Mouse (Mus musculus) left cerebral cortex, adult 2 months (tissue): ENCODE data around the gene Zfp574. TPM values are rescaled to one million over a fixed set of nuclear protein-coding genes. Genes with fewer than 3 reads are reported as not detected.
A peak's percentile ranks its signal among the peaks of the same experiment; 100 is the strongest.

Experiments used
- DNase-seq, 2 experiments: peaks; one replicate each; pipeline ENCODE4 v3.0.0; 2021 to 2022; ENCODE audit warnings: low spot score in 2 of 2, mixed read lengths in 1 of 2; ENCODE audit errors: extremely low spot score in 1 of 2
- H3K27ac ChIP-seq: fragments of 200-600 bp; 2 replicates; pipeline ENCODE4 v1.8.1; 2022
- H3K4me3 ChIP-seq: fragments of 200-600 bp; 2 replicates; pipeline ENCODE4 v1.8.1; 2022
- CTCF ChIP-seq: fragments of 200-600 bp; IDR thresholded peaks from 2 replicates; pipeline ENCODE4 v1.8.1; 2022; ENCODE audit warnings: antibody characterized with exemption, mild to moderate bottlenecking, moderate library complexity
- intact Hi-C: fragments of 180-260 bp; cut with DNase I; formaldehyde crosslinking; loops from one replicate; pipeline ENCODE4 v1.15.1; 2025
- total RNA-seq, 2 experiments: library from RNA; stranded (reverse); gene quantifications; 2 replicates each; pipeline ENCODE4 v1.2.3; 2021

Gene Zfp574
- total RNA-seq, 2 experiments from 2014 or later: 37.1 to 37.7 TPM

DNA sequence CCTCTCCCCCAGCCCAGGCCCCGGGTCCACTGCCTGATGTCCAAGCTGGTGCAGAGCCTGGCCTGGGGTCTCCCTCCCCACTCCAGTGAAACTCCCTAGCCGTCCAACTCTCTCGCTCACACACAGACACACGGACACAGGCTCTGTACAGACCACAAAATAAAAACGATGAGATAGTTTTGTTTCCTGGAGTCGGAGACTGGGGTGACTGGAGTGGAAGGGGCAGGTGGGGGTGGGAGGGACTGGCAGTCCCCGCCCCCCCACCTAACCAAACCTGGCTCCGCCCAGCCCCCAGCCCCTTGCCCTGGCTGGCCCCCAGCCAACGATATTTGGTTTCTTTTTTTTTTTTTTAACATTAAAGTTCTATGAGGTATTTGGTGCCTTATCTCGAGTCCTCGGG, 16.6 kb downstream of the Zfp574 start:
- no peak overlapping the region for H3K27ac ChIP-seq
- H3K4me3 ChIP-seq: no peak overlapping the region
- intact Hi-C loops: no loop called here
- TF ChIP-seq CTCF: no peak
- DNase-seq: no peak

DNA sequence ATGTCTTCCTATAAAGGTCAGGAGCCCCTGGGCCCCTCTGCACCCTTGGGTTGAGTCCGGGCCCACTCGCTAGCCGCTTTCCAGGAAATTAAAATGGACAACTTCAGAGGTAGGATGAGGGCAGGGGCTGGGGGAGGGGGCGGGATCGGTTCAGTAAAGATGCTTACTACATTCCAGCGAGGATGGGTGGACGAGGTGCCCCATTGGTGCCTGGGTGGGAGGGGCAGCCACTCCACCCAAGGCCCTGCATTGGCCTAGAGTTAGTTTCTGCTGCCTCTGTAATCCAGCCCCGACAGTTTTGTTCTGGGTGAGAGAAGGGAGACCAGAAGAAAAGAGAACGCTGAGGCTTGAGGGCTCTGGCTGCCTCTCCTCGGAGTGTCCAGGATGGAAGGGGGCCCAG, 17.5 kb downstream of the Zfp574 start:
- intact Hi-C loops: loop anchor here (5.0 kb wide), 1 partner anchor 198 kb away; no protein-coding TSS in a partner anchor
- no peak for DNase-seq
- Histone ChIP-seq H3K27ac (no peak overlapping the region), H3K4me3 (no peak overlapping the region)
- no peak for TF ChIP-seq CTCF

DNA sequence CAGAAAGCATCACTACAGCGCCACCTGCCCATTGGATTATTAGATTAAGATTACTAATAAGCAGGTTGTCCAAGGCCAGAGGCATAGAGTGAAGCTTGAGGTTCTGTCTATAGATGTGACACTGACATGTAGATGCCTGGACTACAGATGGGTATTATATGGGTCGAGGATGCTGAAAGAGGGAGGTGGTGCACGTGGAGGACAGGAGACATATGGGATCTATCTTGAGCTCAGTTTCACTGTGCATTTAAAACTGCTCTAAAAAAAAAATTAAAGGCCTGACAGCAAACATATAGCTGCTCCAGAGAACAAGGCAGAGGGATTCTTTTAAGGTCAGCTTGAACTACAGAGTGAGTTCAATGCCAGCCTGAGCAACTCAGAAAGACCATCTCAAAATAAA, 25.8 kb downstream of the Zfp574 start:
- no peak for TF ChIP-seq CTCF
- Histone ChIP-seq H3K27ac (peak overlapping the region; percentile 36; the same call in 1 of the 2 replicates), H3K4me3 (no peak overlapping the region)
- no peak for DNase-seq
- intact Hi-C loops: no loop called here

DNA sequence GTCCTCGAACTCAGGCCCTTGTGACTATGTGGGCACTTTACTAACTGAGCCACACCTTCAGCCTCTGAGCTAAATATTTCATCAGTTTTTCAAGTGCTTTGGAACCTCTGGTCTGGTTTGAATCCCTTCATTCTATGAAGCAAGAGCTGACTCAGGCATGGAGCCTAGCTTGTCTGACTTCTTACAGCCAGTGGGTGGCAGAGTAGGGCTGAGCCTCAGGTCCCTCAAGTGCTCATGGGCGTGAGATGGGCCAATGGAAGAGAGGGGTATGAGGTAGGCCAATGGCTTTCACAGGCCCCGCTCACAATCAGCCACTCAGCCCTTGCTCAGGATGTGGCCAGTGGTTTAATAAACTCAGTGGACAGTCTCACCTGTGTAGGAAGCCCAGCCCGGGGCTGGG, 27.2 kb downstream of the Zfp574 start:
- peak overlapping the region; percentile 3 for H3K27ac ChIP-seq
- intact Hi-C loops: no loop called here
- peak; percentile 24 for TF ChIP-seq CTCF
- DNase-seq: no peak
- no peak overlapping the region for H3K4me3 ChIP-seq

DNA sequence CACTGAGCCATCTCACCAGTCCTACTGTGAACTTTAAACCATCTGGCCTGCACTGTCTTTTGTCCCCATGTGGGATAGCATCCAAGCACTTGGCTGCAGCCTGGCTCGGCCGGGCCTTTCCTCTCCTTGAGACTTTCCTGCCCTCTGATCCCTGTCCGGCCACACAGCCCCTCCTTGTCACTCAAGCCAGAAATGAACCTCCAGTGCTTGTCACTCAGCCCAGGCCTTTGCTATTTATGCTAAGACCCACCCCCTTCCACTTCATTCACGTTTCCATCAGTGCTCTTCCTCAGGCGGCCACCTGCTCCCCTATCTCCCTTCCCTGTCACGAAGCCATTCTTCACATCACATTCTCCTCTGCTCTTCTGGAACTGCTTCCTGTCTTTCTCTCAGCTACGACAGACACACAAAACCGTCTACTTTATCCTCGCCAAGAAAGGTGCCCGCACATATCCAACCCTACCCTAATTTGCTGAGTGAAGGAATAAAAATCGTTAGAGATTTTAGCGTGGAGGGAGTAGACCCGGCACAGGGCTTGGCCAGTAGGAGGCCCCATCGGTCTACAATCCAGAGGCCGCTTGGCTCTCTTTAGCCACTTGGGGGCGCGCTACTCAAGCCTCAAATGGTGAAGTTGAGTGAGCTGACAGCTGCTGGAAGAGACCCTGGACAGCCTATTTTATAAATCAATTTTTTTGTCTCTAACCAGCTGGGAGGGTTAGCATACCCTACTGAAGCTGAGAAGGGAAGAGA, 33.2 kb downstream of the Zfp574 start:
- no peak overlapping the region for H3K27ac ChIP-seq
- intact Hi-C loops: loop anchor here (2.0 kb wide), 1 partner anchor 27 kb away; no protein-coding TSS in a partner anchor

DNA sequence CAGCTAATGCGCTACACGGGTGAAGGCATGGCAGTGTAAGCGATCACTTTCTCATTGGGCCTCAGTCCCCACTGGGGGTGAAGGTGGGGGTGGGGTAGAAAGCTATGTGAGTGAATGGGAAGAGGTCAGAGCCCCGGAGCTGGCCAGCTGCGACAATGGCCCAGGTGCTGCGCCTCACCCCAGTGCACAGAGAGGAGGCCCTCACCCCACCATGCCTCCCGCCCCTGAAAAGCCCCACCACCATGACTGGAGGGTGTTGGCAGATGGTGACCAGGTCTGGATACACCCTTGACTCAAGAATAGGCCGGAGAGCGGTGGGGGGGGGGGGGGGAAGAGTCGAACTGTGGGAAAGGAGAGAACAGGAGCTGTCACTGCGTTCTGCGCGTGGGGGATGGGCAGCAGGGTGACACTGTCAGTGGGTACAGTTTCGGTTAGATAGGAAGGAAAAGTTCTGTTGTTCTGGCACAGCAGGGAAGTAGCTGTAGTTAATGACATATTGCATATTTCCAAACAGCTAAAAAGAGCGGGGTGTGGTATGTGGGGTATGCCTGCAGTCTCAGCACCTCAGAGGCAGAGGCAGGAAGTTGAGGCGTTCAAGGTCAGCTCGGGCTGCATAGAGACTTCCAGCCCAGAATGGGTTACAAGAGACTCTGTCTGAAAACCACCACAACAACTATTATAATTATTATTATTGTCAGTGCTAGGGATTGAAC, 34.6 kb downstream of the Zfp574 start:
- H3K27ac ChIP-seq: no peak overlapping the region
- TF ChIP-seq CTCF: no peak
- no peak overlapping the region for H3K4me3 ChIP-seq
- no peak for DNase-seq
- intact Hi-C loops: loop anchor here (2.0 kb wide), 1 partner anchor 26 kb away; no protein-coding TSS in a partner anchor

More for the DNA sequence above, 33.2 kb downstream of the Zfp574 start:
- peak; percentile 99 for TF ChIP-seq CTCF
- peak; percentile 67 to 85 for DNase-seq
- no peak overlapping the region for H3K4me3 ChIP-seq

DNA sequence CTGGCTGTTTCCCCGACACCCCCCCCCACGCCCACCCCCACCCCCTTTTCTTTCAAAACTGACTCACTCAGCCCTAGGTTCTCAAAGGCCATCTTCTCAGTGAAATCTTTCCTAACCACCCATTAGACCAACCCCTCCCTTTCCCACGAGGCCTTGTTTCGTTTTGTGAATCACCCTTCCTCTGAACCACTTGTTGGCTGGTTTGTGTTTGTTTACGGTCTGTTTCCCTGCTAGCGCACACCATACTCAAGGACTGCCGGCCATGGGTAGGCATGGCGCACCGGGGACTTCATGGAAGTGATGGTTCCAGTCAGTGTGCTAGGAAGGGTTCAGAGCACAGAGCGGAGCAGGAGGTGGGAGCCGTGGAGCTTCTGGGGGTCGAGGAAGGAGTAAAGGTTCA, 37.0 kb downstream of the Zfp574 start:
- Histone ChIP-seq H3K4me3 (no peak overlapping the region), H3K27ac (no peak overlapping the region)
- no peak for DNase-seq
- intact Hi-C loops: no loop called here
- TF ChIP-seq CTCF: no peak

DNA sequence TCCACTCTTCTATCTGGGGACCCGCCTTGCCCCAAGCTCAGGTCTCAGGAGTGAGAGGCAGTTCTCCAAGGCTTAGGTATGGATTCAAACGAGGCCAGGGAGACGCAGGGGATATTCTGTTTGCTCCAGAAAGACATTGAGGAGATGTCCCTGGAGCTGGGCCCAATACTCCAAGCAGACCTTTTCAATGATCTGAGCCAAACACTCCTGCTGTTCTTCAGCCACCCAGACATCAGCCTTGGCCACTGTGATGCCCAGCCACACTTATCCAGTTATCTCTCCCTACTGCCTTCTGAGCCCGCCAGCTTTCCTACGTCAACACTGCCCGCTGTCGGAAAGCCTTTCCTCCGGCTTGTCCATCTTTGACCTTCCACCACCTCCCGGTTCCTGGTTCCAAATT, 38.0 kb downstream of the Zfp574 start:
- intact Hi-C loops: no loop called here
- DNase-seq: no peak
- H3K27ac ChIP-seq: no peak overlapping the region
- H3K4me3 ChIP-seq: no peak overlapping the region
- no peak for TF ChIP-seq CTCF

DNA sequence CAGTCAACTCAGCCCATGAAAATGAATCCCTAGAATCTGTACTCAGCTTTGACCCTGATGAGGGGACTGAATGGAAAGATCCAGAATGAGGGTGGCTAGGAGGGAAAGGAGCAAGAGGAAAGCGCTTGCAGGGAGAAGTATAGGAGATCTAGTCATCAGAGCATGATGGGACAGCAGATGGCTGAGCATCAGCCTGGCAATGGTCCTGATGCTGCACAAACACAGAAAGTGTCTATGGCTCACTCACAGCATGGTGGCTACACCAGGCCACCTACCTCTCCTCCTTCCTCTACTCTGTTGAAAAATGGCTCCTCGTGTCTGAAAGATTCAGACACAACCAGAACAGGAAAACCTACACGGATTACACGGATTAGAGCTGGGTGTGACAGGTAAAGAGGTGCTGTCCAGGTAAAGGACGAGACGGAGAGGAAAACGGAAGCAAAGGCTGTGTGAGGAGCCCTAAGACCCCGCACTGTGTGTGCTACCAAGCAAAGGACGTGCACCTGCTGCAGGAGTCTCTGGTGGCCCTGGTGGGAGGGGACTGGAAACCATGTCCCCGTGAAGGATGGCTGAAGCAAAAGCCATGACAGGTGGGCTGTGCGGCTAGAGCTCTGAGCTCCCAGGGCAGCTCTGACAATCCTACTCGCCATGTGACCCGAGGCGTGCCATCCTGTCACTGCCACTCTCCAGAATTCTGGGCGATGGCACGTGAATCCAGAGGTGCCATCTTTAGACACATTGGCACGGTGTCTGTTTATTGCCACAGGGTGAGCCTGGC, 40.0 kb downstream of the Zfp574 start:
- TF ChIP-seq CTCF: no peak
- H3K27ac ChIP-seq: no peak overlapping the region
- intact Hi-C loops: no loop called here
- DNase-seq: no peak
- H3K4me3 ChIP-seq: no peak overlapping the region

DNA sequence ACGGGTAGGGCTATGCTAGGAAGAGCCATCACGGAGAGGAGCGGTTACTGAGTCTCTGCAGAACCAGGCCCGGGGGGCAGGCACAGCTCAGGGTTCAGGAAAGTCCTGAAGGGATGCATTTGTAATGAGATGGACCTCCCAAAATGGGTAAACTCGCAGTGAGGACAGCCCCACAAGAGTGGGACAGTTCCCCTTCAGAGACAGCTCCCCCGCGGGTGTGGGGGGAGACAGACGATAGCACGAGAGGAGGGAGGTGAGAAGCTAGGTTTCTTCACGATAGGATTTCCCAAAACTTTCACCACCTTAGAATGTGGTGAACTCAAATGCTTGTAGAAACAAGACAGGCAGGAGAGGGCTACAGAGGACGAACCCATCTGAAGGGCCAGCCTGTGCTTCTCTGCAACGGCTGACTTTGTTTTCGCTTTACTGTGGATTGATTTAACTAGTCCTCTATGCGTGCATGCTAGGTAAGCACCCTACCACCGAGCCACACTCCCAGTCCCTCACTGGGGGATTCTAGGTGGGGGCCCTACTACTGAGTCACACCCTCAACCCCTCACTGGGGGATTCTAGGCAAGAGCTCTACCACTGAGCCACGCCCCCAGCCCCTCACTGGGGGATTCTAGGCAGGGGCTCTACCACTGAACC, 40.7 kb downstream of the Zfp574 start:
- DNase-seq: no peak
- no peak for TF ChIP-seq CTCF
- Histone ChIP-seq H3K4me3 (no peak overlapping the region), H3K27ac (no peak overlapping the region)
- intact Hi-C loops: no loop called here

DNA sequence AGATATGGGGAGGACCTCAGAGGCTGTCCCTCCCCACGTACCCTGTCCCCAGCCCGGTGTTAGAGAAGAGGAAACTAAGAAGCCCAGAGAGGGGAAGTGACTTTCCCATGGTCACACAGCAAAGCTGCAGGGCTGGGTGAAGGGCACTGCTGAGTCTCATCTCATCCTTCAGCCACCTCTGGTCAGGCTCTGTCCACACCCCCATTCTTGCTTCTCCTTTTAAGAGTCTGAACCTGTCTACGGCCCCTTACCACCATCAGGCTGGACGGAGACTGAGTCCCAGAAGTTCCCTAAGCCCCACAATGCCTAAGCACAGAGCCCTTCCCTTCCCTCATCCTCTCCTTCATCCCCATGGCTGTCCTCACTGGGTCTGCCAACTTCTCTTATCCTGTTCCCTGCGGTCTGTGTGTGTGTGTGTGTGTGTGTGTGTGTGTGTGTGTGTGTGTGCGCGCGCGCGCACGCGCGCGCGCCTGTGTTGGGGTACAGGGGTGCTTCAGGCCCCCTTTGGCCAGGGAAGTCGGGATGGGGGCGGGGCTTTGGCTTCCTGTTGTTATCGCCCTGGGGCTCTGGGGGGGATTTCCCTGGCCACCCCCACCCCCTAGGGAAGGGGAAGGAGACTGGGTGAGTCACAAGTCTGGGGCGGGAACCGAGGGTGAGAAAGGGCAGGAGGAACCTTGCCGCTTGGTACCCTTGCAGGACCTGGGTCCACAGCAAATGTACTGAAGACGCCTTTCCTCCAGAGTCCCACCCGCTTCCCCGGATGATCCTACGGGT, 47.9 kb downstream of the Zfp574 start:
- no peak for TF ChIP-seq CTCF
- intact Hi-C loops: no loop called here
- H3K4me3 ChIP-seq: no peak overlapping the region
- no peak overlapping the region for H3K27ac ChIP-seq
- DNase-seq: no peak
